Mouse (Mus musculus) spleen, adult 2 months (tissue): ENCODE results near the gene Cactin.

Experiments used
- CTCF ChIP-seq: fragments of 200-500 bp; IDR thresholded peaks from 2 replicates; pipeline ENCODE4 v1.5.1; 2011; ENCODE audit warnings: mild to moderate bottlenecking, inconsistent platforms; ENCODE audit not compliant: insufficient read depth, insufficient read length, insufficient replicate concordance; ENCODE audit errors: extremely low read depth
- POLR2A ChIP-seq: fragments of 200-500 bp; IDR thresholded peaks from 2 replicates; pipeline ENCODE4 v1.6.1; 2011; ENCODE audit warnings: low read depth, low read length, inconsistent platforms

DNA sequence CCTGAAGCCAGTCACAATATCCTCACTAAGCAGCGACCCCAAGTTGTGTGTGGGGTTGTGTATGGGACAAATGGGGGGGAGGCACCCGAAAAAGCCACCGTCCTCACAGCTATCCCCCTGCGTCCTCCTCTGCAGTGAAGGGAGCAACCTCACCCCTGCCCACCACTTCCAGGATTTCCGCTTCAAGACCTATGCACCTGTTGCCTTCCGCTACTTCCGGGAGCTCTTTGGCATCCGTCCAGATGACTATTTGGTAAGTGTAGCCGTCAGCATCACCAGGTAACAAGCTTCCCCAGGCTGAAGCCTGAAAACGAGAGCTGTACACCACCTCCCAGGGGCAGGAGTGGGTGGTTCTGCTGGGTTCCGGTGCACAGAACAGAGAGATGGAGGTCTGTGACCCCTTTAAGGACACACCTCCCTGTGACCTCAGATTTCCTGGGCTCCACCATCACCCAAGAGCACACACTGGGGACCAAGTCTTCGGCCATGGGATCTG lies 14.7 kb upstream of the Cactin start:
- TF ChIP-seq POLR2A (no peak), CTCF (no peak)
